ENCODE assay signal across 19 mouse cellular contexts in the genomic region with DNA sequence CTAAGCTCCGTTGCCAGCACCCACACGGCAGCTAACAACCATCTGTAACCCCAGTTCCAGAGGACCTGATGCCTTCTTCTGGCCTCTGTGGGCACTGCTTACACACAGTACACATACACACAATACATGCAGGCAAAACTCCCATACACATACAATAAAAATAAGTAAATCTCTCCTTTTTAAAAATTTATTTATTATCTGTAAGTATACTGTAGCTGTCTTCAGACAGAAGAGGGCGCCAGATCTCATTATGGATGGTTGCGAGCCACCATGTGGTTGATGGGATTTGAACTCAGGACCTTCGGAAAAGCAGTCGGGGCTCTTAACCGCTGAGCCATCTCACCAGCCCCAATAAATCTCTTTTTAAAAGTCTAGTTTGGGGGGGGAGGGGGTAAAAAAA. TPM values are rescaled to one million over a fixed set of nuclear protein-coding genes. Genes with fewer than 3 reads are reported as not detected.
DNase-seq lines count a peak whose midpoint lies in the region; ATAC-seq and TF ChIP-seq lines count a peak whose summit lies in the region.
"Had no signal": no experiment of that assay in that cellular context is flagged by ENCODE, and none has a peak within 500 bp of the region (broad histone marks: within the 10 kb centered on the region; RNA-seq: fewer than 3 reads in every experiment).

No protein-coding gene starts in this region.

- ATAC-seq in forebrain, postnatal 0 days = no peak
- no peak for ATAC-seq in forebrain, embryonic 15.5 days (replicated peaks)
- no peak for ATAC-seq in liver, embryonic 12.5 days
- no peak for ATAC-seq in liver, embryonic 11.5 days (replicated peaks; ENCODE audit: low FRiP score)
- ATAC-seq: forebrain, embryonic 14.5 days; inflammation-experienced regulatory T-cells, adult 6 months; lung, postnatal 0 days had no signal

- DNase-seq in forebrain, postnatal 0 days = no peak
- no peak for DNase-seq in liver, embryonic 11.5 days (ENCODE audit: low spot score)
- peak; percentile 41 to 53 for DNase-seq in B cell, adult 2 months
- DNase-seq in urinary bladder, postnatal 4 days (ENCODE audit: low spot score in 2 of 2) = no peak
- DNase-seq in right cerebral cortex, postnatal 4 days = no peak
- DNase-seq: adrenal gland, postnatal 25 days; cerebellum, adult 9-11 months; embryo, embryonic 11 days; gastrocnemius, postnatal 14 days; heart, postnatal 36 days had no signal

- H3K4me2 ChIP-seq in forebrain, postnatal 0 days (ENCODE audit: low read depth) = no peak overlapping the region
- no peak overlapping the region for H3K4me2 ChIP-seq in forebrain, embryonic 15.5 days (replicated peaks)
- H3K4me2 ChIP-seq in liver, embryonic 12.5 days = 0 out of 2 replicates have a peak overlapping the region, but pooled peaks have one; percentile 4
- no peak overlapping the region for H3K4me2 ChIP-seq in liver, embryonic 11.5 days
- H3K4me2 ChIP-seq: heart, embryonic 11.5 days; kidney, embryonic 15.5 days; midbrain, embryonic 12.5 days had no signal

- H3K4me1 ChIP-seq in forebrain, postnatal 0 days (ENCODE audit: insufficient read depth) = no peaks in the 10 kb centered on the region
- H3K4me1 ChIP-seq in forebrain, embryonic 15.5 days = peaks cover 8% of the 10 kb centered on the region
- peaks cover 41% of the 10 kb centered on the region for H3K4me1 ChIP-seq in liver, embryonic 12.5 days
- H3K4me1 ChIP-seq in liver, embryonic 11.5 days (replicated peaks; ENCODE audit: control insufficient read depth, insufficient read depth, low read length) = peaks cover 11% of the 10 kb centered on the region
- peaks cover 5% of the 10 kb centered on the region; the same call in 1 of the 2 replicates for H3K4me1 ChIP-seq in embryonic fibroblast, embryonic 13.5 days (ENCODE audit: control insufficient read depth, insufficient read depth, low read length)

- TF ChIP-seq CTCF in forebrain, postnatal 0 days (IDR thresholded peaks at IDR 0.05; ENCODE audit: low read depth) = peak; percentile 26; the same call in 1 of the 2 replicates
- TF ChIP-seq CTCF in embryonic fibroblast, embryonic 13.5 days (IDR thresholded peaks at IDR 0.05; ENCODE audit: borderline replicate concordance, insufficient read depth, low read length) = no peak

- no peak overlapping the region for H3K9ac ChIP-seq in forebrain, postnatal 0 days
- no peak overlapping the region for H3K9ac ChIP-seq in forebrain, embryonic 15.5 days (replicated peaks)
- no peak overlapping the region for H3K9ac ChIP-seq in liver, embryonic 12.5 days
- no peak overlapping the region for H3K9ac ChIP-seq in liver, embryonic 11.5 days (ENCODE audit: low read depth, low read length)
- H3K9ac ChIP-seq: kidney, embryonic 15.5 days; midbrain, embryonic 12.5 days had no signal

- no peak overlapping the region for H3K27ac ChIP-seq in forebrain, postnatal 0 days (ENCODE audit: low read depth, low read length)
- H3K27ac ChIP-seq in forebrain, embryonic 15.5 days (replicated peaks) = no peak overlapping the region
- H3K27ac ChIP-seq in liver, embryonic 12.5 days = 0 out of 2 replicates have a peak overlapping the region, but pooled peaks have one; percentile 10
- no peak overlapping the region for H3K27ac ChIP-seq in liver, embryonic 11.5 days (ENCODE audit: low read depth, low read length)
- H3K27ac ChIP-seq in embryonic fibroblast, embryonic 13.5 days (ENCODE audit: insufficient read depth, low read length) = peak overlapping the region; percentile 85
- H3K27ac ChIP-seq: kidney, embryonic 15.5 days; midbrain, embryonic 12.5 days had no signal

- no peaks in the 10 kb centered on the region for H3K9me3 ChIP-seq in forebrain, postnatal 0 days (ENCODE audit: low read length)
- no peaks in the 10 kb centered on the region for H3K9me3 ChIP-seq in forebrain, embryonic 15.5 days
- no peaks in the 10 kb centered on the region for H3K9me3 ChIP-seq in liver, embryonic 12.5 days (replicated peaks)
- H3K9me3 ChIP-seq in liver, embryonic 11.5 days (ENCODE audit: control insufficient read depth, low read length) = no peaks in the 10 kb centered on the region
- H3K9me3 ChIP-seq: kidney, embryonic 15.5 days; midbrain, embryonic 12.5 days had no signal

- 96% methylated on average over 7 of the region's 7 CpGs for WGBS in forebrain, postnatal 0 days
- WGBS in forebrain, embryonic 15.5 days = 95% methylated on average over 7 of the region's 7 CpGs
- 88% methylated on average over 7 of the region's 7 CpGs for WGBS in liver, embryonic 12.5 days (ENCODE audit: insufficient replicate concordance)
- WGBS in liver, embryonic 11.5 days = 91% methylated on average over 7 of the region's 7 CpGs

- peaks cover 7% of the 10 kb centered on the region; the same call in 1 of the 2 replicates for H3K36me3 ChIP-seq in forebrain, postnatal 0 days (ENCODE audit: insufficient read depth)
- H3K36me3 ChIP-seq in forebrain, embryonic 15.5 days = peaks cover 21% of the 10 kb centered on the region
- H3K36me3 ChIP-seq in liver, embryonic 12.5 days = peaks cover 38% of the 10 kb centered on the region
- peaks cover 12% of the 10 kb centered on the region; the same call in 1 of the 2 replicates for H3K36me3 ChIP-seq in liver, embryonic 11.5 days (ENCODE audit: control insufficient read depth, insufficient read depth, low read length)

- H3K27me3 ChIP-seq in forebrain, postnatal 0 days (ENCODE audit: insufficient read depth, low read length) = no peaks in the 10 kb centered on the region
- no peaks in the 10 kb centered on the region for H3K27me3 ChIP-seq in forebrain, embryonic 15.5 days
- no peaks in the 10 kb centered on the region for H3K27me3 ChIP-seq in liver, embryonic 12.5 days (replicated peaks)
- H3K27me3 ChIP-seq in liver, embryonic 11.5 days (replicated peaks; ENCODE audit: control insufficient read depth, insufficient read depth, low read length) = no peaks in the 10 kb centered on the region
- H3K27me3 ChIP-seq: kidney, embryonic 15.5 days; midbrain, embryonic 12.5 days had no signal

- no peak for TF ChIP-seq POLR2A in embryonic fibroblast, embryonic 13.5 days (IDR thresholded peaks at IDR 0.05; ENCODE audit: low read depth, low read length)

- H3K4me3 ChIP-seq in forebrain, postnatal 0 days (ENCODE audit: low read depth, low read length) = no peak overlapping the region
- no peak overlapping the region for H3K4me3 ChIP-seq in forebrain, embryonic 15.5 days
- H3K4me3 ChIP-seq in liver, embryonic 12.5 days = no peak overlapping the region
- no peak overlapping the region for H3K4me3 ChIP-seq in liver, embryonic 11.5 days (ENCODE audit: low read depth, low read length)
- no peak overlapping the region for H3K4me3 ChIP-seq in embryonic fibroblast, embryonic 13.5 days (ENCODE audit: insufficient read depth, low read length)
- H3K4me3 ChIP-seq: kidney, embryonic 15.5 days; midbrain, embryonic 12.5 days had no signal

RNA-seq across cellular contexts. Expression of gene Mdm4, which starts 9.0 kb away (rescaled TPM):
- 60.4 and 74.8 TPM in 2 replicates for total RNA-seq in forebrain, postnatal 0 days (2014; rRNA removed)
- polyA plus RNA-seq in forebrain, postnatal 0 days (2015; fragmentation: Nextera tagmentation; extraction: Ambion mirVana) = 22.2 and 27.4 TPM in 2 replicates
- 46.8 and 48.3 TPM in 2 replicates for polyA plus RNA-seq in forebrain, embryonic 15.5 days (2015; fragmentation: Nextera tagmentation; extraction: Ambion mirVana)
- 24.9 and 26.2 TPM in 2 replicates for polyA plus RNA-seq in liver, embryonic 12.5 days (2016; fragmentation: Nextera tagmentation; extraction: Ambion mirVana)
- polyA plus RNA-seq in liver, embryonic 11.5 days (2014; fragmentation: Nextera tagmentation; extraction: Ambion mirVana) = 40.6 and 41.9 TPM in 2 replicates
- polyA plus RNA-seq in embryonic fibroblast, embryonic 13.5 days (2011; ENCODE audit: insufficient read length, low read depth, missing spikeins) = 97.1 and 122 TPM in 2 replicates

RNA-seq across cellular contexts. Expression of gene Pik3c2b, which starts 24.1 kb away (rescaled TPM):
- total RNA-seq in forebrain, postnatal 0 days (2014; rRNA removed) = 17.1 and 18.3 TPM in 2 replicates
- polyA plus RNA-seq in forebrain, postnatal 0 days (2015; fragmentation: Nextera tagmentation; extraction: Ambion mirVana) = 5.7 and 7.2 TPM in 2 replicates
- 15.7 and 18.7 TPM in 2 replicates for polyA plus RNA-seq in forebrain, embryonic 15.5 days (2015; fragmentation: Nextera tagmentation; extraction: Ambion mirVana)
- 1.8 and 1.9 TPM in 2 replicates for polyA plus RNA-seq in liver, embryonic 12.5 days (2016; fragmentation: Nextera tagmentation; extraction: Ambion mirVana)
- 3.4 and 3.5 TPM in 2 replicates for polyA plus RNA-seq in liver, embryonic 11.5 days (2014; fragmentation: Nextera tagmentation; extraction: Ambion mirVana)
- polyA plus RNA-seq in embryonic fibroblast, embryonic 13.5 days (2011; ENCODE audit: insufficient read length, low read depth, missing spikeins) = 2.5 and 3.2 TPM in 2 replicates

Comparison
In these comparisons a context has a peak if more than half of its experiments do, and no peak if none do; other contexts are left out.
1. H3K27ac ChIP-seq: peak in liver, embryonic 12.5 days (single experiment) and embryonic fibroblast, embryonic 13.5 days (single experiment); none in forebrain, postnatal 0 days (single experiment), forebrain, embryonic 15.5 days (single experiment) and liver, embryonic 11.5 days (single experiment).
2. DNase-seq: peak in B cell, adult 2 months (2 of 2); none in forebrain, postnatal 0 days (single experiment), liver, embryonic 11.5 days (single experiment), urinary bladder, postnatal 4 days (0 of 2) and right cerebral cortex, postnatal 4 days (single experiment).